Mouse (Mus musculus): Measurements from ENCODE around the gene Dhx58.
A peak's percentile ranks its signal among the peaks of the same experiment; 100 is the strongest.

Dhx58 gene

DNA sequence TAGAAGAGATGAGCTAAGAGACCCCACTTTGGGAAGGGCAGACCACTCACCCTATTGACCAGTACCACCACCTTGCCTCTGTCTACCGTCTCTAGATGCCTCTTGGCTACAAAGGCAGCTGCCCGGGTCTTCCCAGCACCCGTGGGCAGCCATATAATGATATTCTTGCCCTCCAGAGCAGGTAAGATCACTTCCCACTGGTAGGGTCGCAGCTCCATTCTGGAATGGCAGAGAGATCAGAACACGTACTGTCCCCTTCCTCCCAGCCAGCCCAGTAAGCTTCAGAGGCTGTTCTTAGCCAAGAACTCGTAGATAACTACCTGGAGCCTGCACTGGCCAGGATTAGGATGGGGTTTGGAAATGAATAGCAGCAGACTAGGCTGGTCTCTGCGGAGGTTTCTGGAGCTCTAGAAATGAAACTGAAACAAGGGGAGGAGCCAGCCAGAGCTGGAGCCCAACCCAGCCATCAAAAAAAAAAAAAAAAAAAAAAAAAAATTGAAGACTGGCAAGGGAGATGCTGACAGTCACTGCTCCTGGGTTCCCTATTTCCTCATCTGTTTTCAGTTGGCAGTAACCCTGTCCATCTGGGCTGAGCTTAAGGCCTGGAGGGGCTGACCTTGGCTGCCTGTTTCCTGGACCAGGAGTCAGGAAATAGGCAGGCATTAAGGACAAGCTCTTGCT, at the start of gene Dhx58:
Gene Dhx58 (minus strand): TSS at position 421 of the 681 bp plus-strand sequence.
- no peak for DNase-seq (ENCODE audit: low spot score in 2 of 2)

DNA sequence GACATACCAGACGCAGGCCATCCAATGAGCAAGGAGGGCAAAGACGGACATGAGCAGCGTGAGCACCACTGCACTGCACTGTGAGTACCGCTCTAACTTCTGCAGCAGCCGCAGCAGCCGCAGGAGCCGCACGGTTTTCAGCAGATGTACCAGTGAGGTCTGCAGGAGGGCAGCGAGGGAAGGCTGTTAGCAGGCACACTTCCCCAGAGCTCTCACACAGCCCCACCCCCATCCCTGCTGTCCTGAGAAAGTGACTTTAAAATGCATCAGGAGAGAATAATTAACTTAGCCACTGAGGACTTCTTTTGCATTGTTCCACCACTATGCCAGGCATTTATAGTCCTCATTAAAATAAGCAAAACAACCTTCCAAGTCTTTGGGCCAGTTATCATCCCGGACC, 48.2 kb upstream of the Dhx58 start:
- DNase-seq (ENCODE audit: low spot score in 2 of 2), result no peak

DNA sequence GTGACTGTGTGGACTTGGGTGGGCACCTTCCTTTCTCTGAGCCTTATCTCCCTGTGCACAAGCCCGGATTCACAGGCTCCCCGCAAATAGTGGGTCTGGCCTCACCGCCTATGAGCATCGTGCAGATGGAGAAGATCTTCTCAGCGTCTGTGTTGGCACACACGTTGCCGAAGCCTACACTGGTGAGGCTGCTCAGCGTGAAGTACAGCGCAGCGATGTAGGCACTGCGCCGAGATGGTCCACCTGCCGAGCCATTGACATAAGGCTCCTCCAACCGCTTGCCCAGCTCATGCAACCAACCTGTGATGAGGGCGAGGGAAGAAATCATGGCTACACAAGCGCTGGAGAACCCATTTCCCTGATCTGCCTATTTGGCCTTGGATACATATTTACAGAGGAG, 46.1 kb upstream of the Dhx58 start:
- no peak for DNase-seq (ENCODE audit: low spot score in 2 of 2)

DNA sequence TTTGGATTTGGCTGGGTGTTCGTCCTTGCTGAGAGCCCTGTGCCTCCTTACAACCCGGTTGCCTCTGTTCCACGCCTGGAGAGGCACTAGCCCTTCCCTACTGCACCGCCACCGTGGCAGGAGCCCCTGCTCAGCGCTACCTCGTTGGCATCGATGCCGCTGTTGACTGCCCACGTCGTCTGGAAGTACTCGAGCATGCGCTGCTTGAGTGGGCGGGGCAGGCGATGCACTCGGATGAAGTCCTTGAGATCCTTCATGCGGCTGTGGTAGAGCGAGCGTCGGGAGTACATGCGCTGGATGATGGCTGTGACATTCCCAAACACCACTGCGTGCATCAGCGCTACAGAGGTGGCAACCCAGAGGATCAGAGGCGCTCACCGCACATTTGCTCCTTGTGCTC, 45.4 kb upstream of the Dhx58 start:
- no peak for DNase-seq (ENCODE audit: low spot score in 2 of 2)

DNA sequence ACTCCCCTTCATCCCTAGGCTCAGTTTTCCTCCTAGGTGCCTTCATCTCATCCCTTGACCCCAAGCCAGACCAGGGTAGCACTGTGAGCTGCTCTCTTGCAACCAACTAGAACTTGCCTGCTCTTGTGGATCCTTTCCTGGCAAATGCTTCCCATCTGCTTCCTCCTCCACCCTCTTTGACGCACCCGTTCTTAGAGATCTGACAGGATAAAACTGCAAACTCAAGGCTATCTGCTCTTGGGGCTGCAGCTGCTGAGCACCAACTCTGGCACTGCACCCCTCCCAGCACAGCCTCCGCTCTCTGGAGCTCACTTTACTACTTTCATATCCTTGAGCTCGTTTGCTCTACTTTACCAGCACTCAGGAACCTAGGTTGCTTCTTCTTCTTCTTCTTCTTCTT, 44.5 kb upstream of the Dhx58 start:
- DNase-seq (ENCODE audit: low spot score in 2 of 2), result no peak

DNA sequence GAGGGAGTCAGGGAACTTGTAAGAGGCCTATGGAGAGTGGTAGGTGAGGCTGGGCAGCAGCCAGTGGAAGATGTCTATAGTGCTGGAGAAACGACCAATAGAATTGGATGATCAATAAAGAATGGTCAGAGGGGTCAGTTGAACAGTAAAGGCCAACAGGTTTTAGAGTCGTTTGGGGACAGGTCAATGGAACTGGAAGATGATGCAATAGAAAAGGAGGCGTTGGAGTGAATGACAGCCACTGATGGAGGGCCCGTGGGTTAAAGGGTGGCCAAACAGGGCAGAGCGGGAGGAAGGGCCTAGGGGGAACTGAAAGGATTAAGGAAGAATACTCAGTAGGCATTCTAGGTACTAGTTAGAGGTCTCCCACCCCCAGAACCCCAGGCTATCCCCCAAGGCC, 43.0 kb upstream of the Dhx58 start:
- no peak for DNase-seq (ENCODE audit: low spot score in 2 of 2)

DNA sequence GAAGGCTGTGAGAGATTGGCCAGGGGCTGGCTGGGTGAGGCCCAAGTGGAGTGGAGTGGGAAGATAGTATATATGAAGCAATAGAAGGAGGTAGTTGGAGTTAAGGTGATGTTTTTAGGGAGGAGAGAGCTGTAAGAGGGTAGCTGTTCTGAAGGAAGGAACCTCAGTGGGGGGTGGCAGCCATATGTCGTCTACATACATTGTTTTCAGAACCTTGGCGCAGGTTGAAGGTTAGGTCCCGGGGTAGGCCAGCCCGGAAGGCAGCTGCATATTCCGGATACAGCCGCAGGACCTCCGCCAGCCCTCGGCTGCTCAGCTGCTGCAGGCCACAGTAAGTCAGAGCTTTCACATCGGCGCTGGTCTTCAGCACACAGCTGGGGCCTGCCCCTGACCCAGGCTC, 42.5 kb upstream of the Dhx58 start:
- DNase-seq (ENCODE audit: low spot score in 2 of 2), result no peak

DNA sequence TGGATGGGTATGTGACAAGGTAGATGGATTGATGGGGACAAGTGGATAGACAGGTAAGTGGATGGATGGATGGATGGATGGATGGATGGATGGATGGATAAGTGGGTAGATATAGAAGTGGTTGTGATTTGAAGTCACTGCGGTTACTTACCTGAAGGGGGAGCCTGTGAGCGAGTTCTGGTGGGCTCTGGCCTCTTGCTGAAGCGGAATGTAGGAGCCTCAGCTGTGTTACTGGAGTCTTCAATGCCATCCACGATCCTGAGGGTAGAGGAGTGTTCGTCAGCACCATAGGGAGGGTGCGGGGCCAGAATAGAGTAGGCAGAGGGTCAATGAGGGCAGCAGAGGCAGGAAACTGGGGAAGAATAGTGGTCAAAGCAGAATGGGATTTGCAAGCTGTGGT, 41.0 kb upstream of the Dhx58 start:
- no peak for DNase-seq (ENCODE audit: low spot score in 2 of 2)

DNA sequence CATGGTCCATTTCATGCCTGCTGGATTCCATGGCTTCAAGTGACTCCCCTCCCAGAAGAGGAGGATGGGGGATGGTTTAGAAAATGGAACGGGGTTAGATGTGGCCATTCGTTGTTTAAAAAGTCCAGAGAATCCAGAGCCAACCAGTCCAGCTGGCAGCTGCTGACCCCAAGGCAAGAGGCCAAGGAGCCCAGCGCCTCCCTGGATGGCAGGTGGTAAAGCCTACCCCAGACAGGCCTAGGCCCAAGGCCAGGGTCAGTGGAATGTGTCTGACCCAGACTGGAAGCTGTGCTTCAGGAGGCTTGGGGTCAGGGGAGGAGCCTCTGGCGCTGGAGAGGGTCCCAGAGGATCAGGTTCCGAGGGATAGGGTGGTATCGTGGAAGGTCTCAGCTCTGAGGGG, 37.3 kb upstream of the Dhx58 start:
- no peak for DNase-seq (ENCODE audit: low spot score in 2 of 2)

DNA sequence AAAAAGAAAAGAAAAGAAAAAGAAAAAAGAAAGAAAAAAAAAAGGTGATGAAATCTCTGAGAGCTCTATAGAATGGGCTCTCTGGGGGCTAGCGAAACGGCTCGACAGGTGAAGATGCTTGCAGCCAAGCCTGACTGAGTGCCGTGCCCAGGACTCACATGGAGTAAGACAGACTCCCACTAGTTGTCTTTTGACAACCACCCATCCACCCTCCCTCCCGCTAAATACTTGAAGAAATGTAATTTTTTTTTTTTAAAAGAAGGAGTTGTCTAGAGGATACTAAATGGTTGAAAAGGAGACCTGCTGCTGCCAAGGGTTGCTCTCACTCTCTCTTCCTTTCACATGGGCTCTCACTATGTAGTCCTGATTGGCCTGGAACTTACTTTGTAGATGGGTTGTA, 34.7 kb upstream of the Dhx58 start:
- no peak for DNase-seq (ENCODE audit: low spot score in 2 of 2)

DNA sequence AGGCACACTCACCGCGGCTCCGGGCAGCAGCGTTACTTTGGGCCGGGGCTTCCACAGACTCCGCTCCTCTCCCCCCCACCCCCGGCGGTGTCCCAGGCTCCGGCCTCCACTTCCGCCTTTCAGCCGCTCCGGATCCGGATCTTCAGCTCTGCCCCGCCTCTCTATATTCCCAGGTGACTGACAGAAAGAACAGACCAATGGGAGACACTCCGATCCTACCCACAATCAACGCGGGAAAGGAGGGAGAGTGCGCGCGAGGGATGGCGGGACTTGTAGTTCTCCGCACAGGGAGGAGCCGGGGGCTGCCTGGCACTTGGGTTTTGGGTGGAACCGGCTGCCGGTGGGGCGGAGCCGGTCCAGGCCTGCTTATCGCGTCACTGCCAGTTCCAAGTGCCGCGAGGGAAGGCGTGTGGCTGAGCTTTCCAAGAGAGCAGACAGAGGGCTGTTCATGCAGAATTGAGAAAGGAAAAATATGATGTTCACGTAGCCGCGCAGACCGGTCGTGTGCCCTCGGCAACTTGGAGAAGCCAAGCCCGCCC, 34.1 kb upstream of the Dhx58 start, which contains the start of gene Rab5c:
Gene Rab5c (minus strand): TSS at position 150 of the 539 bp plus-strand sequence.
- DNase-seq (ENCODE audit: low spot score in 2 of 2), result peak; percentile 98 to 99

DNA sequence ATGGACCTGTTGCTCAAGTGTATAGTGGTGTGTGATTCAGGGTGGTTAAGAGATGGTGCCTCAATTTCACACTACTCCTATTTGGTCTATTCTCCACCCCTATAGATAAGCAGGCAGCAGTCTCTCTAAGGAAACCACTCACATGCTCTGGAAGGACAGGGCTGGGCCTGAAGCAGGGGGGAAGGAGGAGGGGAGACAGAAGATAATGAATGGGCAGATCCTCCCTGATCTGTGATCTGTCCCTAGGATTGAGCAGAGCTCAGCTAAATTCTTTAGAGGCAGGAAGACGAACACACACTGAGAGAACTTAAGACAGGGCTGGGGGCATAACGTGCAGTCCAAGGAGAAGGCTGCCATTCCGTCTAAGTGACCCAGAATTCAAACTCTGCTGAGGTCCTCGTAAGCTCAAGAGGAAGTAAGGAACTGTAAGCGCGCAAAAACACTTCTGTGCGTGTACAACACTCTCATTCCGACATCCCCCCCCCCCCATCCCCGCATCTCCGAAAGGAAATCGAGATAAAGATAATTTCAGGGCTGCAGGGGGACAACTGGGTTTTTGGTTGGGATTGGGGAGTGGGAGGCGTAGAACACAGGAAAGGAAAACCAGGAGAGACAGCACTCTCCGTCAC, 33.1 kb upstream of the Dhx58 start:
- no peak for DNase-seq (ENCODE audit: low spot score in 2 of 2)

DNA sequence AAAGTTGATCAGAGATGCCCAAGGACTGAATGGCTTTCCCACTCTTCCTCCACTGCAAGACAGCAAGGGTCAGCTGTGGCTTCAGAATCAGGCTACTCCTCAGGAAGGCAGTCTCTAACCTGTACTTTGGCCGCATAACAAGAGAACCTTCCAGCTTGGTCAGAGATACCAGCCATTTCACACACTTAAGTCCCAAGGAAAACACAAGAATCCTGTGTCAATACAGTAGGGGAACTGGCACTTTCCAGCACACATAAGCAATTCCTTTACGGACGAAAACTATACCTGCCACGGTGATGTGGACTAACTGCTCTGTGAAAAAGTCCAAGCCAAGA, 32.6 kb upstream of the Dhx58 start:
- no peak for DNase-seq (ENCODE audit: low spot score in 2 of 2)

DNA sequence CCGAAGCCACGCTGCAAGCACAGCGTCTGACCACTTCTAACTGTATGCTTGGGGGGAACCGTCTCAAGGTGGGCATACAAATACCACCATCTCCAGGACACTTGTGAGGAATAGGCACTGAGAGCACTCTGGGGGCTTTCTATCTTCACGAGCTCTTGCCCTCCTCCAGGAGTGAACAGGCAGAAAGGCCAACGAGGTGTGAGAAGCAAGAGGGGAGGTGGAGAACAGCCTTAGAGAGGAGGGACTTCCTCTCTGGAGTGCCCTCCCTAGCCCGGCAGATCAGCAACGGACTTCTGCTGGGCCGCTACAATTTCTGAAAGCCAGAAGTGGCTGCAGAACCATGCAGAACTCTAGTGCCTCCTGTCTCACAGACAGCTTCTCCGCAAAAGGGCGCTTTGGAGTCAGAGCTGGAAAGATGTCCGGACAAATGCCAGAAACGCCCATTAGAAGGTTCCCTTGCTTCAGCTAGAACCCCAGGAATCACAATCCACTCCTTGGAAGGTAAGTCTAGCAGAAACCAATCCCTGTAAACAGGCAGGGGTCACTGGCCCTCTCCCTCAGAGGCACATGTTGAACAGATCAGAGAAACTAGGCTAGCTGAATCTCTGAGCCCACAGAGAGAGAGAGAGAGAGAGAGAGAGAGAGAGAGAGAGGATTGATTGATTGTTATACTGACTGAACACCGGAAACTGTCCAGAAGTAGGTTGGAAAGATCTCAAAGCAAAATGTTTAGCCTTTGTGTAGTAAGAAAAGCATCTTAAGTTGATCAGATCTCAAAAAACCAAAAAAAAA, 32.1 kb upstream of the Dhx58 start:
- no peak for DNase-seq (ENCODE audit: low spot score in 2 of 2)

DNA sequence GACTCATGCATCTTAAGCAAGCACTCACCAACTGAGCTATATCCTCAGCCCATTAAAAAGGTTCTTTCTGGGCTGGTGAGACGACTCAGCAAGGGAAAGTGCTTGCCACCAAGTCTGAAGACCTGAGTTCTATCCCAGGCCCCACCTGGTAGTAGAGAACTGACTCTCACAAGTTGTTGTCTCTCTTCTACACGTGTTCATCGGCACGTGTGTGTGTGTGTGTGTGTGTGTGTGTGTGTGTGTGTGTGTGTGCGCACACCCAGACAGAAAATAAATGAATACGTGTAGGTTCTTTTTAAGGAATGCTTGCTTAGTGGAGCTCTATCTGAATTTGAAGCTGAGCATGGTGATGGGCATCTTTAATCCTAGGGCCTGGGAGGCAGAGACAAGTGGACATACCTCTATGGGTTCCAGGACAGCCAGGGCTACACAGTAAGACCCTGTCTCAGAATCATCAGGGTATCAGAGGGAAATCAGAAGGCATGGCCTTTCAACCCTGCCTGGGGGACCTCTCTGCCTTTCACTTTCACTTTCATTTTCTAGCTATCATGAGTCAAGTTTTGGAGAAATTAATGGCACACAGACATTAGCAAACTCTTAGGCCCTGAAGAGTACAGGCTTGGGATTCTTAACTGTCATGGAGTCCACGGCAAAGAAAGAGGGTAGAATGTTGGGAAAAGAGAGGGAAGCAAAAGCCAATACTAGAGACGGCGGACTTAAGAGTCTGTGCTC, 31.2 kb upstream of the Dhx58 start:
- no peak for DNase-seq (ENCODE audit: low spot score in 2 of 2)

DNA sequence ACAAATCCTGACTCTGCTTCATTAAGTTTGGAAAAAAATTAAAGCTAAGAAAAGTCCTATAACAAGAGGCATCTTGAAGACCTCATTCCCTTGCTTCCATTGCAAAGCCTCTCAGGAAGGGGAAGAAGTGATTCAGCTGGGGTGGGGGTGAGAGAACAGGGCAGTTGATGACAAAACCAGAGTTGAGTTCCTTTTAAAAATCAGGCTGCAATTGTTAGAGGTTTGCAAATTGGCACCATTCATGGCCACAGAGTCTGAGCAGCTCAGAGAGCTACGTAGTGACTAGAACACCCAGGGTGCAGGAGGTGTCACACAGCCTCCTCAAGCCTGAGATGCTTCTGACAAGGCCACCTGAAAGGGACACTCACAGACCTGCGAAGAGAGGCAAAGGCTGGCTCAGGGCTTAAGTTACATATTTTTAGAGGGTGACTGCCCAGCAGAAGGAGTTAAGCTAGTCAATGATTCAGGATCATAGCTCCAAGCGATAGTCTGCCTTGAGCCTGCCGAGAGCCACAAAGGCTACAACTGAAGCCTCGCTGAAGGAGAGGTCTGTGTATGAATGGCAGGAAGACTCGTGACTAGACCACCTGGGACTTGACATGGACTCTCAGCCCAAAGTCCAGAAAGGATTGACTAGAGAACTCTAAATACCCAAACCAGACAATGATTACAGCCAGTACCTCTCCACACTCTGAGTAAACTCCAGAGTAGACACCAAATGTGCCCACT, 26.6 kb upstream of the Dhx58 start:
- no peak for DNase-seq (ENCODE audit: low spot score in 2 of 2)

DNA sequence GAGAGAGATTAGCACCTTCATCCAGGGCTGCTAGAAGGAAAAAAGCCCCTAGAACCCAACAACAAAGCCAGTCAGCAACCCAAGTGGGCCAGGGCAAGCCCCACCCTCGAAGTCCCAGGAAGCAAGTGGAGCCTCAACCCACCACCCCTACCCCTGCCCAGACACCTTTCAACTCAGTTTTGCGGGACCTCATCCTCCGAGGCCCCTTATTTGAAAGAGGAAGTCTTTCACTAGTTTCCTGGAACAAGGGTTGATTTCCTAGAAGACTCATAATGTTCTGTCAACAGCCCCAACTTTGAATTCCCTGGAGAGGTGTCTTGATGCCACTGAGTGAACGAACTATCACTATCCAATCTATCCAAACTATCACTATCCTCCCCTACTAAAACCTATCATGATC, 25.9 kb upstream of the Dhx58 start:
- no peak for DNase-seq (ENCODE audit: low spot score in 2 of 2)

DNA sequence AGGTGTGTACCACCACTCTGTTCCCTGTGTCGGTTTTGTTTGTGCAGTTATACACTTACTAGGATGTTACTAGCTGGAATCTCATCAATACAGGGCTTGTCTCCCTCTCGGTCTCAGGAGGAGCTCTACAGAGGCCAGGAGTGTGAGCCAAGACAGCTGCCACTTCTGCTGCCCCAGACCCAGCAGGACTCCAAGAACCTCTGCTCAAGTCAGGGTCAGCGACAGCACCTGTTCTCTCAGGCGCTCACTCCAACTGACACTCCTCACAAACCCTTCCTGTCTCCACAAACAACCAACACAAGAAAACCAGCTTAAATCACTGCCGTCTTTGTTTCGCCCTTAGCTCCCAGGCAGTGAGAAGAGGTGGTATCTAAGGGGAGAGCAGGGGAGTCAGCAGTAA, 24.5 kb upstream of the Dhx58 start:
- DNase-seq (ENCODE audit: low spot score in 2 of 2), result no peak

DNA sequence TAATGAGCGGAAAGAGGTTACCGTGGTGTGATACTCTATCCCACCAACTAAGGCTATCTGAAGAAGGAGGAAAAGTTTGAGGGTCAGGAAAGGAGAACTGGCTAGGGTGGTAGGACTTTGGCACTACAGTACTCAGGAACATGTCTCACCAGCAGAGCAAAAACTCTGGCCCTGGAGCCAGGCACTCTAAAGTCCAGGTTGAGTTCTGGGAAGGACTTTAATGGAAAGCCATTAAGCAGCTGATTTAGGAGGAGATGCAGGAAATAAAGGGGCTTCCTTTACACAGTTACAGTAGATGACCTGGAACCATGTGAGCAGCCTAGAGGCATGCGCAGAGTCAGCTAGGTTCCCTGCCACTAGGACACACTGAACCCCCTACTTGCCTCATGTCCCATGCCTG, 23.1 kb upstream of the Dhx58 start:
- DNase-seq (ENCODE audit: low spot score in 2 of 2), result no peak

DNA sequence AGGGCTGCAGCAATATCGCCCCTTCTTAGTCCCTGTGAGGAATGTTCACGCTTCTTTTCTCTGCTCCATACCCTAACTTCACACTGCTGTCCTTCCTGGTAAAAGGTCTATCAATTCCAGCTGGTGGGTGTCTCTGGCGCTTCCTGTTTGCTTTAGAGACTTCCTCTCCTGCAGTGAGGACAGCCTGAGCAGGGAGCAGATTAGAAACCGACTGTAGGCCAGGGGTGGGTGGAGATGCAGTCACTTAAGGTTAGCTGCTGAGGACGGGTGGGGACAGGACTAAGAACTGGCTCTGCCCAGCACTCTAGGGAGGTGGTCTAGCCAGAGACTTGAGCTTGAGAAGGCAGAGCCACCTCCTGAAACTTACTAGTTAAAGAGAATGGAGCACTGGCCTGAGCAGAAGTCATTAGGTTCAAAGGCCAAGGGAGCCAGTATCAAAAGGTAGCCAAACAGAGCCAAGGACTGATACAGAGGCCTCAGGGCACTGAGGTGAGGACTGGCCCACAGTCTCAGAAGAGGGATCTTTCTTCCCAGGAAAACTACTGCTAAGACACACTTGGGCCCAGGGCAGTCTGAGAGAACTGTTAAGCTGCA, 20.9 kb upstream of the Dhx58 start:
- DNase-seq (ENCODE audit: low spot score in 2 of 2), result no peak

DNA sequence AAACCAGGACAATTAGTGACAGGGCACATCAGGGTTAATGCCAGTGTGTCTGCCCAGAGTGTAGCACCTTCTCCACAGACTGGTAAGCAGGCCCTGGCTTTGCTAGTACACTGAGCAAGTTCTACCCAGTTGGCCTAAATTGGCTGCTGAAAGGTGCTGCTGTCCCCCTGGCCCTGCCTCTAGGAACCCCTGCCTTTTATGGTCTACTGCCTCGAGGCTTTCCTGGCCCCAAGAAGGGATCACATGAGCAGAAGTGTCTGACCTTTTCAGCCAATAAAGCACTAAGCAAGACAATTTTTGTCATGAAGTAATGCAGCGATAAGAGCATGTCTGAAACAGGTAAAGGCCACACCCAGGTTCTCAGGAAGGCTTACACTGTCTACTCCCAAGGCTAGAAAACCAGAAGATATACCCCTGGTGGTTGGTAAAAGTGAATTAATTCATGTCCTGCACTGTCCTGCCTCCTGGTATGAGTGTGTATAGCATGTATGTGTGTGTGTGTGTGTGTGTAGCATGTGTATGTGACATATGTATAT, 18.5 kb upstream of the Dhx58 start:
- DNase-seq (ENCODE audit: low spot score in 2 of 2), result no peak

Measured in frontal cortex, postnatal 10 days (tissue).